Mouse (Mus musculus): Measurements from ENCODE around the gene Col9a3. TPM values are rescaled to one million over a fixed set of nuclear protein-coding genes. Genes with fewer than 3 reads are reported as not detected.

The Col9a3 gene
- total and polyA plus RNA-seq, 3 experiments: 0.15 to 0.56 TPM; not detected in 1

- Histone ChIP-seq H3K9ac (ENCODE audit: control insufficient read depth, low read depth, low read length, poor library complexity, severe bottlenecking) (no peak overlapping the region), H3K4me1 (ENCODE audit: control insufficient read depth in 1 of 2, insufficient read depth in 2 of 2, low read length in 2 of 2) (no peaks in the 10 kb centered on the region), H3K27me3 (ENCODE audit: control insufficient read depth in 1 of 2, insufficient read depth in 2 of 2, low read length in 2 of 2) (peaks cover 11 to 12% of the 10 kb centered on the region in 2 experiments), H3K79me2 (ENCODE audit: control insufficient read depth, insufficient read depth, low read length, poor library complexity) (no peaks in the 10 kb centered on the region), H3K36me3 (ENCODE audit: control insufficient read depth in 1 of 2, insufficient read depth in 2 of 2, low read length in 2 of 2) (no peaks in the 10 kb centered on the region), H3K4me3 (ENCODE audit: control insufficient read depth in 1 of 2, insufficient read depth in 1 of 2, low read depth in 2 of 2, low read length in 2 of 2) (no peak overlapping the region), H3K27ac (ENCODE audit: control insufficient read depth, low read depth, low read length) (no peak overlapping the region), H3K9me3 (replicated peaks; ENCODE audit: insufficient read depth, low read length) (no peaks in the 10 kb centered on the region)
- peak; percentile 76 for DNase-seq (ENCODE audit: low read depth, low spot score)
- peak; percentile 81 for TF ChIP-seq RAD21 (IDR thresholded peaks at IDR 0.05; ENCODE audit: low read depth, low read length)
- no peak for TF ChIP-seq MYC (IDR thresholded peaks at IDR 0.05; ENCODE audit: low read depth, low read length)
- TF ChIP-seq MXI1 (IDR thresholded peaks at IDR 0.05; ENCODE audit: low read depth, low read length): no peak
- TF ChIP-seq ZC3H11A (IDR thresholded peaks at IDR 0.05; ENCODE audit: low read depth, low read length): peak; percentile 76
- no peak for TF ChIP-seq POLR2A (IDR thresholded peaks at IDR 0.05; ENCODE audit: control insufficient read depth in 1 of 2, insufficient read depth in 1 of 2, low read depth in 1 of 2, low read length in 2 of 2, poor library complexity in 1 of 2)
- no peak for TF ChIP-seq TCF12 (IDR thresholded peaks at IDR 0.05; ENCODE audit: low read depth, low read length)
- no peak for TF ChIP-seq NRF1 (IDR thresholded peaks at IDR 0.05; ENCODE audit: insufficient read depth, low read depth, low read length, poor library complexity, severe bottlenecking)
- no peak for TF ChIP-seq JUND (IDR thresholded peaks at IDR 0.05; ENCODE audit: low read depth, low read length)
- no peak for TF ChIP-seq ZKSCAN1 (IDR thresholded peaks at IDR 0.05; ENCODE audit: low read depth, low read length)
- no peak for TF ChIP-seq SIN3A (IDR thresholded peaks at IDR 0.05; ENCODE audit: low read length)
- TF ChIP-seq CTCF (IDR thresholded peaks at IDR 0.05 in 2 of 3, conservative IDR thresholded peaks at IDR 0.05 in 1 of 3; ENCODE audit: control insufficient read depth in 1 of 3, insufficient read depth in 1 of 3, low read depth in 2 of 3, low read length in 3 of 3, poor library complexity in 1 of 3, severe bottlenecking in 1 of 3): peak; percentile 79 to 95 (median 85)
- TF ChIP-seq MAFK (IDR thresholded peaks at IDR 0.05; ENCODE audit: borderline replicate concordance, low read depth, low read length): no peak
- no peak for TF ChIP-seq RCOR1 (IDR thresholded peaks at IDR 0.05; ENCODE audit: low read depth, low read length)
- no peak for TF ChIP-seq HCFC1 (IDR thresholded peaks at IDR 0.05; ENCODE audit: low read depth, low read length)
- no peak for TF ChIP-seq GABPA (IDR thresholded peaks at IDR 0.05; ENCODE audit: low read depth, low read length)
- no peak for TF ChIP-seq TAL1 (IDR thresholded peaks at IDR 0.05; ENCODE audit: low read length)
- TF ChIP-seq SMC3 (IDR thresholded peaks at IDR 0.05; ENCODE audit: low read depth, low read length): peak; percentile 97
- no peak for TF ChIP-seq USF2 (IDR thresholded peaks at IDR 0.05; ENCODE audit: borderline replicate concordance in 1 of 2, insufficient read depth in 1 of 2, low read depth in 1 of 2, low read length in 2 of 2)
- no peak for TF ChIP-seq ZMIZ1 (IDR thresholded peaks at IDR 0.05; ENCODE audit: low read depth, low read length)
- no peak for TF ChIP-seq GATA1 (IDR thresholded peaks at IDR 0.05; ENCODE audit: low read depth, low read length)
- TF ChIP-seq EP300 (IDR thresholded peaks at IDR 0.05; ENCODE audit: low read depth in 1 of 2, low read length in 2 of 2): no peak
Measured at GRCm38 (mm10) chr2:180566240-180566913, 31.2 kb upstream of the Col9a3 start.
